Mouse (Mus musculus): Measurements from ENCODE around the gene Sympk.

DNA sequence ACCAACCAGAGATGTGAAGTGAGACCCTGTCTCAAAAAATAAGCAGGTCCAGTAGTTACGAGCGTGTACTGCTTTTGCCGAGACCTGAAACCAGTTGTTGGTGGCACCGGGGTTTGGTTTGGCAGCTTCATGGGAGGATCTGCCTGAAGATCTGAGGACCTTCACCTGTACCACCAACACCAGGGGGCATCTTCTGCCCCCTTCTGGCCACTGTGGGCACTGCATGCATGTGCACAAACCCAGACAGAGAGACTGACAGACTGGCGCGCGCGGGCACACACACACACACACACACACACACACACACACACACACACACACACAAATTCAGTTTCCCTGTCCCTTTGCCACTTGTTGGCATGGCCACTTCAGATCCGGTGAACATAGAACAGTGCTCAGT is 49.3 kb downstream of the Sympk start:
- TF ChIP-seq CTCF (IDR thresholded peaks at IDR 0.05; ENCODE audit: borderline replicate concordance, extremely low read depth, insufficient read depth, insufficient read length) (peak; percentile 57), POLR2A (IDR thresholded peaks at IDR 0.05; ENCODE audit: borderline replicate concordance, extremely low read depth, insufficient read depth, insufficient read length, poor library complexity, severe bottlenecking) (no peak)

Data from brain, embryonic 14.5 days (tissue).